Mouse (Mus musculus): ENCODE data around the gene Ogg1. TPM values are rescaled to one million over a fixed set of nuclear protein-coding genes. Genes with fewer than 3 reads are reported as not detected.

Ogg1 gene
- polyA plus RNA-seq, 1 experiment, result 0.56 TPM

DNA sequence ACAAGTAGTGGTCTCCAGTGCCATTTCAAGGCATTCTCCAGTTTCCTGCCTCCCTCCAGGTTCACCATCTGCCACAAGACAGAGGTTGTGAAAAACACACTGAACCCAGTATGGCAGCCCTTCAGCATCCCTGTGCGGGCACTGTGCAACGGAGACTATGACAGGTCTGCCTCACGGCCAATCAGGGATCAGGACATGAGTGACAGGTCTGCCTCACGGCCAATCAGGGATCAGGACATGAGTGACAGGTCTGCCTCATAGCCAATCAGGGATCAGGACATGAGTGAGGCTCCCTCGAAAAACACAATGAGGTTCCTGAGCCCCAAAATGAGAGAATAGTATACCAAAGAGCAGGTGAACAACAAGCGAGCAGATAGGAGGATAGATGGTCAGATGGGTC is 36.4 kb upstream of the Ogg1 start:
- TF ChIP-seq GATA1 (IDR thresholded peaks at IDR 0.05; ENCODE audit: low read length), result no peak
- TF ChIP-seq TAL1 (IDR thresholded peaks at IDR 0.05; ENCODE audit: low read length), result no peak
- Histone ChIP-seq H3K4me1 (ENCODE audit: control insufficient read depth) (no peaks in the 10 kb centered on the region), H3K27me3 (ENCODE audit: control insufficient read depth) (no peaks in the 10 kb centered on the region; the same call in 1 of the 2 replicates), H3K9me3 (ENCODE audit: control insufficient read depth, low read length) (no peaks in the 10 kb centered on the region), H3K4me3 (replicated peaks) (no peak overlapping the region), H3K36me3 (ENCODE audit: control insufficient read depth) (no peaks in the 10 kb centered on the region)

DNA sequence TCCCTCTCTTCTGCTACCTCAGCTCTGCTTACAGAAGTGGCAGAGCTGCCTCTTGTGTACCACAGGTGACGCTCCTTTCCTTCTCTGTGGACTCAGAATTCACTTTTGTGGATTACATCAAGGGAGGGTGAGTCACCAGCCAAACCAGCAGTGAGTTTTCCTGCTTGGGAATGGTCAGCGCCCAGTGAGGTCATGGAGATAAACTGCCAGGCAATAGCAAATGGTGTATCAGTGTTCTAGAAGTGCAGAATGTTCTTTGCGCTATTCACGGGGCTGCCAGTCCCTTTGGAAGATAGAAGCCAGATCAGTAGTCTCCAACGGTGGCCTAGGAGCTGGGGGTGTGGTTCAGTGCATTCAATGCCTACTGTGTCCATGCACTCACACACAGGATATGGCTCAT is 33.8 kb upstream of the Ogg1 start:
- no peaks in the 10 kb centered on the region for H3K9me3 ChIP-seq (ENCODE audit: control insufficient read depth, low read length)
- no peak overlapping the region for H3K4me3 ChIP-seq (replicated peaks)
- no peaks in the 10 kb centered on the region for H3K36me3 ChIP-seq (ENCODE audit: control insufficient read depth)
- H3K4me1 ChIP-seq (ENCODE audit: control insufficient read depth), result peaks cover 5% of the 10 kb centered on the region
- H3K27me3 ChIP-seq (ENCODE audit: control insufficient read depth), result no peaks in the 10 kb centered on the region
- TF ChIP-seq GATA1 (IDR thresholded peaks at IDR 0.05; ENCODE audit: low read length) (no peak), TAL1 (IDR thresholded peaks at IDR 0.05; ENCODE audit: low read length) (no peak)

DNA sequence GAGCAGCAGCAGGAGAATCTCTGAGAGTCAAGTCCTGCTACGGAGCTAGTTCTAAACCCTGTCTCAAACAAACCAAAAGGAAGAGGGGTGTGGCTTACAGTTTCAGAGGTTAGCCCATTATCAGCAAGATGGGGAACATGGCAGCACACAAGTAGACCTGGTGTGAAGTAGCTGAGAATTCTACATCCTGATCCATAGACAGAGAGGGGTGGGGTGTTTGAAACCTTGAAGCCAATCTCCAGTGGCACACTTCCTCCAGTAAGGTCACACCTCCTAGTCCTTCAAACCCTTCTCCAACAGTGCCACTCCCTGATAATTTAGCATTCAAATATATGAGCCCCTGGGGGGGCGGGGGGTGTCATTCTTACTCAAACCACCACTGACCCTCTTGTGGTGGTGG is 30.7 kb upstream of the Ogg1 start:
- no peaks in the 10 kb centered on the region for H3K36me3 ChIP-seq (ENCODE audit: control insufficient read depth)
- H3K4me1 ChIP-seq (ENCODE audit: control insufficient read depth), result peaks cover 5% of the 10 kb centered on the region
- no peak overlapping the region for H3K4me3 ChIP-seq (replicated peaks)
- H3K9me3 ChIP-seq (ENCODE audit: control insufficient read depth, low read length), result no peaks in the 10 kb centered on the region
- TF ChIP-seq TAL1 (IDR thresholded peaks at IDR 0.05; ENCODE audit: low read length) (no peak), GATA1 (IDR thresholded peaks at IDR 0.05; ENCODE audit: low read length) (no peak)
- H3K27me3 ChIP-seq (ENCODE audit: control insufficient read depth), result no peaks in the 10 kb centered on the region

DNA sequence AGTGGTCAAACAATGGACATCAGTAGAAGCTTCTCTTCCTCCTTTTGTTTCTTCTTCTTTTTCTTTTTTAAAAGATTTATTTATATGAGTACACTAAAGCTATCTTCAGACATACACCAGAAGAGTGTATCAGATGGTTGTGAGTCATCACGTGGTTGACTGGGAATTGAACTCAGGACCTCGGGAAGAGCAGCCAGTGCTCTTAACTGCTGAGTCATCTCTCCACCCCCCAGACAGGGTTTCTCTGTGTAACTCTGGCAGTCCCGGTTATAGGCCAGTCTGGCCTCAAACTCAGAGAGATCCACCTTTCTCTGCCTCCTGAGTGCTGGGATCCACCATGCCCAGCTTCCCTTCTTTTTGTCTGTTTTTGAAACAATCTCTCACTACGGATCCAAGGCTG is 30.1 kb upstream of the Ogg1 start:
- Histone ChIP-seq H3K36me3 (ENCODE audit: control insufficient read depth) (no peaks in the 10 kb centered on the region), H3K4me3 (replicated peaks) (no peak overlapping the region), H3K9me3 (ENCODE audit: control insufficient read depth, low read length) (no peaks in the 10 kb centered on the region), H3K4me1 (ENCODE audit: control insufficient read depth) (peaks cover 5% of the 10 kb centered on the region), H3K27me3 (ENCODE audit: control insufficient read depth) (no peaks in the 10 kb centered on the region)
- TF ChIP-seq TAL1 (IDR thresholded peaks at IDR 0.05; ENCODE audit: low read length) (no peak), GATA1 (IDR thresholded peaks at IDR 0.05; ENCODE audit: low read length) (no peak)

DNA sequence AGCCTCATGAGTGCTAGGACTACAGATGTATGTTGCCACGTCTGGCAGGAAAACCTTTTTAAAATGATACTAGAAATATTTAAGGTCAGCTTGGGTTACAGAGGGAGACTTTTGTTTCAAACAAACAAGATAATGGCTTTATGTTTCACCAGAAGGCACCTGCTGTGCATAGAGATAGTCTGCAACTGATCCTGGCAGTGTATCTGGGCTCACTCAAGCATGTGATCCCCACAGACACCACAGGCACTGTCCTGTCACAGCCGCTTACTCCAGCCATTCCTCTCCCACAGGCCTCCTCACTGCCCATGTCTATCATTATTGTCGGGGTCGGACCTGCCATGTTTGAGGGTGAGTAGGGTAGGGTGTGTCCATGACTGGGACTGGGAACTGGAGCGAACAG is 25.4 kb upstream of the Ogg1 start:
- peaks cover 11% of the 10 kb centered on the region for H3K4me1 ChIP-seq (ENCODE audit: control insufficient read depth)
- TF ChIP-seq TAL1 (IDR thresholded peaks at IDR 0.05; ENCODE audit: low read length) (no peak), GATA1 (IDR thresholded peaks at IDR 0.05; ENCODE audit: low read length) (no peak)
- H3K9me3 ChIP-seq (ENCODE audit: control insufficient read depth, low read length), result no peaks in the 10 kb centered on the region

DNA sequence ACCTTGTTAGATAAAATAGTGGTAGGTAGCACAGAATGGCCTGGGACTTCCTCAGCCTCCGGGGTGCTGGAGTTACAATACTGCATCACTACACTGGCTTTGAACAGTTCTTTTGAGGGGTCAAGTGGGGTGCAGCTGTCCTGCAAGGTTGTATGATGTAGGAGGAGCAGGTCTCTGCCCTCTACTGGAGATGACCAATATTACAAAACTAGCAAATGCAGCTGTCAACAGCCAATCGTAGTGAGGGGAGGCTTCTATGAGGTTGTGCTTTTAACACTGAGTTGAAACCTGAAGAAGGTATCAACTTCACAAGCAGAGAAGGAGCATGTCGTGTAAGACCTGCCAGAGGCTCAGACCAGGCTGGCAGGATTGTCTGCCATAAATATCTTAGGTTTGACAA is 24.5 kb upstream of the Ogg1 start:
- Histone ChIP-seq H3K27me3 (ENCODE audit: control insufficient read depth) (peaks cover 5% of the 10 kb centered on the region), H3K4me3 (replicated peaks) (no peak overlapping the region), H3K4me1 (ENCODE audit: control insufficient read depth) (peaks cover 9% of the 10 kb centered on the region), H3K36me3 (ENCODE audit: control insufficient read depth) (no peaks in the 10 kb centered on the region), H3K9me3 (ENCODE audit: control insufficient read depth, low read length) (no peaks in the 10 kb centered on the region)
- TF ChIP-seq GATA1 (IDR thresholded peaks at IDR 0.05; ENCODE audit: low read length) (no peak), TAL1 (IDR thresholded peaks at IDR 0.05; ENCODE audit: low read length) (no peak)

More for the DNA sequence above, 25.4 kb upstream of the Ogg1 start:
- peaks cover 5% of the 10 kb centered on the region for H3K27me3 ChIP-seq (ENCODE audit: control insufficient read depth)
- H3K36me3 ChIP-seq (ENCODE audit: control insufficient read depth), result no peaks in the 10 kb centered on the region
- no peak overlapping the region for H3K4me3 ChIP-seq (replicated peaks)

DNA sequence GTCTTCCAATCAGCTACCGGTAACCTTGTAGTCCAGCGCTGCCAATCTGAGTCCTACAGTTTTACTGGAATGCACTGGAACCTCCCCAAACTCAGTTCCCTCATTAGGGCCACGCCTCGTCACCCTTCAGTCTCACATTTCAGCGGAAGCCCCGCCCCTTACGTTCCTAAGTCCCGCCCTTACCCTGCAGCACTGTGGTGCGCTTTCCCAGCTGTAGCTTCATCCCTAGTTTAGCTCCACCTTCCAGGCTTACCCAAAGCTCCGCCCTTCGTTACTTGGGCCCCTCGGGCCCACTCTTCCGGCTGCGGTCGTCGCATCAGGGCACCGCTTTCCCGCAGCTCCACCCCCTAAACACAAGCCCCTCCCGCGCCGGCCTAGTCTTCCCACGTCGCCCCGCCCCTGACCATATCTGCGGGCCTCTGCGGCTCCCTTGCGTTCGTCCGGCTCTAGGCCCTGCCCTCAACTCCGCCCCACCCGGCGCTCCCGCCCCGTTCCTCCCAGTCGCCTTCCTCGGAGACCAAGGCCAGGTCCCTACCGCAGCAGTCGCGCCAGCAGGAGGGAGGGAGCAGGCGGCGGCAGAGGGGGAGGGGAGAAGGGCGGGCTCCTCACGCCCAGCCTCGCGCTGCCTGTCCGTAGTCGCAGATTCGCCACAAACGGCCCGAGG is 20.3 kb upstream of the Ogg1 start:
- H3K27me3 ChIP-seq (ENCODE audit: control insufficient read depth), result peaks cover 5% of the 10 kb centered on the region
- H3K4me3 ChIP-seq (replicated peaks), result peak overlapping the region; percentile 89
- H3K4me1 ChIP-seq (ENCODE audit: control insufficient read depth), result peaks cover 39% of the 10 kb centered on the region
- no peaks in the 10 kb centered on the region for H3K9me3 ChIP-seq (ENCODE audit: control insufficient read depth, low read length)
- no peak for TF ChIP-seq TAL1 (IDR thresholded peaks at IDR 0.05; ENCODE audit: low read length)
- TF ChIP-seq GATA1 (IDR thresholded peaks at IDR 0.05; ENCODE audit: low read length), result 0 out of 2 replicates have a peak, but pooled peaks have one; percentile 20
- peaks cover 27% of the 10 kb centered on the region for H3K36me3 ChIP-seq (ENCODE audit: control insufficient read depth)

DNA sequence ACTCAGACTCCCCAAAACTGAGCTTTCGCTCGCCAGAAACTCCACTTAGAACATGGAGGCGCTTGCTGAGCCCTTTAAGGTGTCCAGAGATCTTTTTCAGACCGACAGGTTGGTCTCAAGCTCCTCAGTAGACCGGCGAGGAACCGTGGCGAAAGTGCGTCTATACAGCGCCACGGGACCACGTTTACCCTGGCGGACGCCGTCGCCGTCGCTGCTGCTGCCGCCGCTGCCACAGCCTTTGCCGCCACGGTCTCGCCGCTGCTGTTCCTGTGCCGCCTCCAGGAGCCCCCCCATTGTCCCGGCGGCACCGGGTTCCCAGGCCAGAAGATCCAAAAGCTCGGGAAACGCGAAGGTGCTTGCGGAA is 19.8 kb upstream of the Ogg1 start, which contains the start of gene Brpf1:
TSS of gene Brpf1 (plus strand) at position 152 of the 364 bp plus-strand sequence.
- Histone ChIP-seq H3K9me3 (ENCODE audit: control insufficient read depth, low read length) (no peaks in the 10 kb centered on the region), H3K27me3 (ENCODE audit: control insufficient read depth) (peaks cover 5% of the 10 kb centered on the region), H3K4me1 (ENCODE audit: control insufficient read depth) (peaks cover 39% of the 10 kb centered on the region), H3K4me3 (replicated peaks) (peak within 1 kb of the TSS; percentile 89), H3K36me3 (ENCODE audit: control insufficient read depth) (peaks cover 32% of the 10 kb centered on the region)
- TF ChIP-seq GATA1 (IDR thresholded peaks at IDR 0.05; ENCODE audit: low read length), result no peak
- TF ChIP-seq TAL1 (IDR thresholded peaks at IDR 0.05; ENCODE audit: low read length), result no peak

DNA sequence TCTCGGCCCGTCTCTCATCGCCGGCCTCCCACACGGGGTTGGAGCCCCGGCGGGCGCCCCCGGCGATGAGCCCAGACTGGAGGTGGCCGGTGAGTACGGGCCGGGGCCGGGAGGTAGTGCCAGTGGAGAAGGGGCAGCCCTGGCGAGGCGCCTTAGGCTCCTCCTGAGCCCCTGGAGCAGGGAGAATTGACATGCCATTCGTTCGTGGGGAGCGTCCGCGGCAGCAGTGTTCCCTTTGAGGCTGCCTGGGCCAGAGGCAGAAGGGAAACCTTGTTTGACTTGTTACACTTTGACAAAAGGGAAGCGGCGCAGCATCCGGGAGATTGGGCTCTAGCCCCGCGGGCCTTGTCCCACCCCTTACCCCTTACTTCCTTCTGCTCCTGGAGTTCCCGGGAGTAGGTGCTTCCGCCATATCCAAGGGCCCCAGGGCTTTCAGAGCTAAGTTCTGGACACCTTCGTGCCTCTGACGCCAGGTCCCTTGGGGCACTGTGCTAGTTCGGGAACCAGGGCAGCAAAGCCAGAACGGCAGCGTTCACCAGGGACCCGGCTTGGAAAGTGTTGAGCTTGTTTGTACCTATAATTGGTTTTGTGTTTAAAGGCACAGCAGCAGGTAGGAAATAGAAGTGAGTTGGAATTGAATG is 19.2 kb upstream of the Ogg1 start:
- H3K4me1 ChIP-seq (ENCODE audit: control insufficient read depth), result peaks cover 39% of the 10 kb centered on the region
- H3K36me3 ChIP-seq (ENCODE audit: control insufficient read depth), result peaks cover 38% of the 10 kb centered on the region
- peaks cover 5% of the 10 kb centered on the region for H3K27me3 ChIP-seq (ENCODE audit: control insufficient read depth)
- TF ChIP-seq GATA1 (IDR thresholded peaks at IDR 0.05; ENCODE audit: low read length) (no peak), TAL1 (IDR thresholded peaks at IDR 0.05; ENCODE audit: low read length) (no peak)
- H3K4me3 ChIP-seq (replicated peaks), result peak overlapping the region; percentile 89
- no peaks in the 10 kb centered on the region for H3K9me3 ChIP-seq (ENCODE audit: control insufficient read depth, low read length)
